In the genomic region with DNA sequence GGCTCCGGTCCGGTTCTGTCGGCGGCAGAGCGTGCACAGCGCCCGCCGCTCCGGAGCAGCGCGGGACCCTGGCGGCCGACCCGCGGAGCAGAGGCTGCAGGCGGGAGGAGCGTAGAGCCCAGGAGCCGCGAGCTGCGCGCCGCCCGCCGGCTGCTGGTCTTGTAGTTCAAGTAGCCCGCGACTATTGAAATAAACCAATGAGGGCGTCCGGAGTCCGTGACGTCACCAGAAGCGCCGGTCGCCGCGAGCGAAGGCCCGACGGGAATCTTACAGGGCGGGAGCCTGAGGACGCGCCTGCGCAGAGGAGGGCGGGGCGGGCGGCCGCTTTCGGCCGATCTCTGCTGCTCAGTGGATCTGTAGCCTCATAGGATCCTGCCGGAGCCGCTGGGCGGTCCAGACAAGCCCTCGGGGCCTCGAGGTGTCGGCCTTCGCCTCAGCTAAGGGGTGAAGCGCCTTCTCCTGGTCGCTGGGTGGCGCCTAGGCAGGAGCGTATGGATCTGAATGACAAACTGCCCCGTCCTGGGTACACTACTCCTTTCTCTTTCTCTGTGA, we compare ENCODE assay signal across 8 mouse cellular contexts. TPM values are rescaled to one million over a fixed set of nuclear protein-coding genes. Genes with fewer than 3 reads are reported as not detected.
DNase-seq lines count a peak whose midpoint lies in the region; ATAC-seq lines count a peak whose summit lies in the region.

A gene (minus strand): TSS at position 324 of the 552 bp plus-strand sequence.

- ATAC-seq in forebrain, embryonic 14.5 days: peak; percentile 100
- ATAC-seq in neural tube, embryonic 15.5 days (ENCODE audit: low FRiP score): peak; percentile 100

- peak within 1 kb of the TSS; percentile 91 for H3K4me2 ChIP-seq in forebrain, embryonic 14.5 days (ENCODE audit: low read length)
- H3K4me2 ChIP-seq in neural tube, embryonic 15.5 days: peak within 1 kb of the TSS; percentile 99

- intact Hi-C loops in heart, postnatal 14 days (cut with DNase I): loop anchor here (2.0 kb wide), 1 partner anchor 19 kb away; a partner anchor contains a TSS

- H3K4me3 ChIP-seq in forebrain, embryonic 14.5 days (ENCODE audit: low read depth, low read length): peak within 1 kb of the TSS; percentile 80
- H3K4me3 ChIP-seq in neural tube, embryonic 15.5 days (replicated peaks): peak within 1 kb of the TSS; percentile 61

- DNase-seq in ES-CJ7 (ENCODE audit: low read depth, low spot score): peak; percentile 98
- peak; percentile 97 for DNase-seq in cerebellum, adult 11 months
- peak; percentile 98 for DNase-seq in forebrain, embryonic 14.5 days (ENCODE audit: low spot score)
- DNase-seq in heart, postnatal 14 days: peak; percentile 99
- DNase-seq in layer of hippocampus, adult 11-12 months (ENCODE audit: low spot score): peak; percentile 98
- peak; percentile 98 to 99 for DNase-seq in lung, adult 18-20 months
- DNase-seq in testis, postnatal 14 days (ENCODE audit: low spot score): peak; percentile 99

- no peaks in the 10 kb centered on the region for H3K9me3 ChIP-seq in forebrain, embryonic 14.5 days (replicated peaks; ENCODE audit: control insufficient read depth, low read length)
- H3K9me3 ChIP-seq in neural tube, embryonic 15.5 days (replicated peaks): no peaks in the 10 kb centered on the region

- WGBS in forebrain, embryonic 14.5 days: under 1% methylated on average over 58 of the region's 60 CpGs
- under 1% methylated on average over 60 of the region's 60 CpGs for WGBS in neural tube, embryonic 15.5 days

- peaks cover 12% of the 10 kb centered on the region for H3K4me1 ChIP-seq in forebrain, embryonic 14.5 days (ENCODE audit: control insufficient read depth, insufficient read depth, low read length)
- peaks cover 12% of the 10 kb centered on the region for H3K4me1 ChIP-seq in neural tube, embryonic 15.5 days

- H3K36me3 ChIP-seq in forebrain, embryonic 14.5 days (ENCODE audit: control insufficient read depth, insufficient read depth, low read length): peaks cover 40% of the 10 kb centered on the region
- peaks cover 24% of the 10 kb centered on the region for H3K36me3 ChIP-seq in neural tube, embryonic 15.5 days

- H3K9ac ChIP-seq in forebrain, embryonic 14.5 days (ENCODE audit: low read length): peak within 1 kb of the TSS; percentile 78
- H3K9ac ChIP-seq in neural tube, embryonic 15.5 days (replicated peaks): peak within 1 kb of the TSS; percentile 58

- H3K27me3 ChIP-seq in forebrain, embryonic 14.5 days (replicated peaks; ENCODE audit: control insufficient read depth, insufficient read depth, low read length): no peaks in the 10 kb centered on the region
- H3K27me3 ChIP-seq in neural tube, embryonic 15.5 days (replicated peaks): no peaks in the 10 kb centered on the region

- peak within 1 kb of the TSS; percentile 87 for H3K27ac ChIP-seq in forebrain, embryonic 14.5 days (ENCODE audit: low read depth, low read length)
- H3K27ac ChIP-seq in neural tube, embryonic 15.5 days (replicated peaks): peak within 1 kb of the TSS; percentile 88

RNA-seq across cellular contexts. Expression of the gene that starts here (rescaled TPM):
- 116 and 143 TPM in 2 replicates for polyA plus RNA-seq in forebrain, embryonic 14.5 days (2014; fragmentation: Nextera tagmentation; extraction: Ambion mirVana)
- total RNA-seq in heart, postnatal 14 days (2021): 10 to 100 TPM in 1 of 2 experiments, 1 to 10 TPM in 1; 7.7 to 13.6 TPM
- polyA plus RNA-seq in neural tube, embryonic 15.5 days (2015; fragmentation: Nextera tagmentation; extraction: Ambion mirVana): 21.2 and 50.7 TPM in 2 replicates

Comparison
In these comparisons a context has a peak if more than half of its experiments do, and no peak if none do; other contexts are left out.
1. Peak in every context shown above with its lines: DNase-seq, ATAC-seq, H3K4me3 ChIP-seq and H3K27ac ChIP-seq.